Mouse (Mus musculus) stomach, embryonic 15.5 days (tissue): ENCODE results near the gene Cdc14b. TPM values are rescaled to one million over a fixed set of nuclear protein-coding genes. Genes with fewer than 3 reads are reported as not detected.
A peak's percentile ranks its signal among the peaks of the same experiment; 100 is the strongest.

ENCODE experiments used
- ATAC-seq: fragments of 200-750 bp; cut with Nextera tagmentation; 2 replicates; pipeline ENCODE4 v1.8.0; 2017; ENCODE audit warnings: low read depth, moderate number of reproducible peaks, moderate TSS enrichment; ENCODE audit not compliant: insufficient read depth, low FRiP score
- H3K27ac ChIP-seq: fragments of 300-500 bp; sonication (generic); 2 replicates; pipeline ENCODE4 v1.5.1; 2015; ENCODE audit warnings: mild to moderate bottlenecking, inconsistent platforms
- H3K27me3 ChIP-seq: fragments of 300-500 bp; sonication (generic); replicated peaks from 2 replicates; pipeline ENCODE4 v1.6.1; 2015; ENCODE audit warnings: inconsistent platforms
- H3K36me3 ChIP-seq: fragments of 300-500 bp; sonication (generic); 2 replicates; pipeline ENCODE4 v1.6.1; 2015; ENCODE audit warnings: inconsistent platforms
- H3K4me1 ChIP-seq: fragments of 300-500 bp; sonication (generic); 2 replicates; pipeline ENCODE4 v1.6.1; 2015; ENCODE audit warnings: inconsistent platforms
- H3K4me2 ChIP-seq: fragments of 300-500 bp; sonication (generic); 2 replicates; pipeline ENCODE4 v1.6.1; 2015; ENCODE audit warnings: mild to moderate bottlenecking, inconsistent platforms
- H3K4me3 ChIP-seq: fragments of 300-500 bp; sonication (generic); replicated peaks from 2 replicates; pipeline ENCODE4 v1.5.1; 2015; ENCODE audit warnings: inconsistent platforms
- H3K9ac ChIP-seq: fragments of 300-500 bp; sonication (generic); 2 replicates; pipeline ENCODE4 v1.6.1; 2015; ENCODE audit warnings: inconsistent platforms
- H3K9me3 ChIP-seq: fragments of 300-500 bp; sonication (generic); 2 replicates; pipeline ENCODE4 v1.6.1; 2016; ENCODE audit warnings: inconsistent platforms
- WGBS: fragments of 180-500 bp; shearing (Covaris S2); methylation state at CpG from one replicate; pipeline ENCODE4 v1.1.7; 2015; 5-methylcytosine and 5-hydroxymethylcytosine counted together
- polyA plus RNA-seq: library from polyadenylated mRNA; unstranded; fragments of >200 nt; fragmentation: Nextera tagmentation; extraction: Ambion mirVana; gene quantifications from 2 replicates; pipeline ENCODE4 v1.2.1, GENCODE M21; 2015

Gene Cdc14b
- polyA plus RNA-seq, 1 experiment from 2014 or later = 24.5 TPM

DNA sequence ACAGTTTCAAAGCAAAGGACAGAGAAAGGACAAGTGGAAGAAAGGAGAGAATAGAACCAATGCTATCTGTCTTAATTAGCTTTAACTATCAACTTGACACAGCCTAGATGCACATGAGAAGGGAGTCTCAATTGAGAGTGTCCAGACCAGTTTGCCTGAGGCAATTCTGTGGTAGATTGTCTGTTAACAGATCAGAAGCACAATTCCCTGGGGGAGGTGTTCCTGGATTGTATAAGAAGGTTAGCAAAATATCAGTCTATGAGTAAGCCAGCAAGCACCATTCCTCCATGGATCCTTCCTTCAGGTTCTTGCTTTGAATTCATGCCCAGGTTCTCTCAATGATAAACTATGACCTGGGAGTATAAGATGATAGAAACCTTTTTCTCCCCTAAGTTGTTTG is 118.1 kb downstream of the Cdc14b start:
- H3K4me1 ChIP-seq = peaks cover 3% of the 10 kb centered on the region; the same call in 1 of the 2 replicates
- no peak overlapping the region for H3K4me3 ChIP-seq
- no peak overlapping the region for H3K9ac ChIP-seq
- H3K36me3 ChIP-seq = no peaks in the 10 kb centered on the region
- no peak overlapping the region for H3K4me2 ChIP-seq
- no peaks in the 10 kb centered on the region for H3K9me3 ChIP-seq
- H3K27ac ChIP-seq = no peak overlapping the region
- no peaks in the 10 kb centered on the region for H3K27me3 ChIP-seq
- ATAC-seq = no peak

DNA sequence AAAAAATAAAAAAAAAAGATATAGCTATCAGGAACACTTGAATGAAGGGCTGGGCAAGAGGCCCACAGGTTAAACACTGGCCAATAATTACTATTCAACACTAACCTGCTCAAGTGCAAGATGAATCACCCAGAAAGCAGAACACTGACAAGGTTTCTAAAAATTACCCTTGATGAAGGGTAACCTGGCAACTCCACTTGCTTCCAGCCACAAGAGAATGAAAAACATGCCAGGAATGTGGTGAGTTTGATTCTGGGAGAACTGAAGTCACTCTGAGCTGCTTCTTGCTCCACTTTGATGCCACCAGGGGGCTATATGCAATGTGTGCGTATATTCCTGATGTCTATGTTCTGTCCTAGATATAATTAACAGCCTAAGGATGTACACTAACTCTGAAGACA is 119.9 kb downstream of the Cdc14b start:
- Histone ChIP-seq H3K4me1 (peaks cover 5% of the 10 kb centered on the region; the same call in 1 of the 2 replicates), H3K36me3 (no peaks in the 10 kb centered on the region), H3K4me3 (no peak overlapping the region), H3K9ac (no peak overlapping the region), H3K9me3 (no peaks in the 10 kb centered on the region), H3K27ac (no peak overlapping the region), H3K27me3 (no peaks in the 10 kb centered on the region), H3K4me2 (no peak overlapping the region)
- WGBS = 25% methylated on average over 1 of the region's 1 CpGs
- no peak for ATAC-seq

DNA sequence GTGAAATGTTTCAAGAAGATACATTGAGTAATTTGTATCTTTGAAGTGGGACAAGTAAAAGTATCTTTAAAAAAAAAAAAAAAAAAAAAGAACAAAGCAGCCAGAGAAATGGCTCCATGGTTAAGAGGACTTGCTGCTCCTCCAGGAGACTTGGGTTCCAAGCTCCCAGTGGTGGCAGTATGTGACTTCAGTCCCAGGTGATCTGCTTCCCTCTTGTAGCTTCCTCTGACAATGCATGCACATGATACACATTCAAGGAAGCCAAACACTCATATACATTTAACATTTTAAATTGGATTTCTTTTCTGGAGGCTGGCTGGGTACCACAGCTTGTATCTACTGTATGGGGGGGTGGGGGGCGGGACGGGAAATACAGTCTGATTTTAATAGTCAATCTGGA is 120.4 kb downstream of the Cdc14b start:
- Histone ChIP-seq H3K4me2 (no peak overlapping the region), H3K9me3 (no peaks in the 10 kb centered on the region), H3K27ac (no peak overlapping the region), H3K9ac (no peak overlapping the region), H3K4me1 (peaks cover 9% of the 10 kb centered on the region), H3K36me3 (no peaks in the 10 kb centered on the region), H3K4me3 (no peak overlapping the region), H3K27me3 (no peaks in the 10 kb centered on the region)
- WGBS = 47% methylated on average over 2 of the region's 2 CpGs
- no peak for ATAC-seq

DNA sequence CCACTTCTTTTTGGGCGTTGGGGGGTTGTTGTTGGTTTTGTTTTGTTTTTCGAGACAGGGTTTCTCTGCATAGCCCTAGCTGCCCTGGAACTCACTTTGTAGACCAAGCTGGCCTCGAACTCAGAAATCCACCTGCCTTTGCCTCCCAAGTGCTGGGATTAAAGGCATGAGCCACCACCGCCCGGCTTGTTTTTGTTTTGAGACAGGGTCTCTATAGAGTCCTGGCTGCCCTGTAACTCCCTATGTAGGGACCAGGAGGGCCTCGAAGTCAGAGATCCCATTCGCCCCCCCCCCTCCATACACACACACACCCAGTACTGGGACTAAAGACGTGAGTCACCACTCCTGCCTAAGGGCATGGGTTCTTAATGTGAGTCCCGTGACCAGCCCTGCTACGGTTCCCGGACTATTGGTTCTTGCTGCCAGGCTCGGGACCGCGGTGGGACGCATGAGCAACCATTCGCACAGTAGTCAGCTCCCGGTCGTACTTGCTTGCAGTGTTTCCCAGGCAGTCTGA is 121.3 kb downstream of the Cdc14b start:
- Histone ChIP-seq H3K4me1 (peaks cover 9% of the 10 kb centered on the region), H3K27ac (peak overlapping the region; percentile 63), H3K27me3 (no peaks in the 10 kb centered on the region), H3K9ac (peak overlapping the region; percentile 20; the same call in 1 of the 2 replicates), H3K4me2 (peak overlapping the region; percentile 85), H3K36me3 (no peaks in the 10 kb centered on the region), H3K4me3 (peak overlapping the region; percentile 96), H3K9me3 (no peaks in the 10 kb centered on the region)
- ATAC-seq = peak; percentile 34
- 1% methylated on average over 18 of the region's 18 CpGs for whole genome bisulfite sequencing

DNA sequence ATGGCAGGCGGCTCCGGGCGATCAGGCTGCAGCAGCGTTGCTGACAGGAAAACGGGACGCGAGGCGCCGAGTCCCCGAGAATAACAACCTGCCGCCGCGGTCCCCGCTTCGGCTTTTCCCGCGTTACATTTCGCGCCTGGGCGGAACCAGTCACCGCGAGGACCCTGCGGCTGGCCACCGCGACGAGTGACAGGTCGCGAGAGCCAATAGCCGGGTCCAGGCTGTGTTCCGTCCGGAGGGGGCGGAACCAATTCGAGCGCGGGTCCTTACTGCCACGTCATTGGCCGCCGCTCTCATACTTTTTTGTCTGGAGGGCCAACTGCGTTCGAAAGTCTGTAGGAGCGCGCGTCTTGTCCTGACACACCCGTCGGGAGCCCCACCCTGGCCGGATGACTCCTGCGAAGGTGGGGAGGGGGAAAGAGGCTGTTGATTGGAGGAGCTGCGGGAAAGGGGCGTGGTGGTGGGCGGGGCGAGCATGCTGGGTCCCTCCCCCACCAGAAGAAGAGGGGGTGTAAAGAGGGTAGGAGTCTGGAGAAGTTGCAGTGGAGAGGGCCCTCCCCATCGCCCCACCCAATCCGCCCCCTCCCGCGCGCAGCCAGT is 121.9 kb downstream of the Cdc14b start, which contains the start of gene Zfp367:
TSS of gene Zfp367 (minus strand) at position 120 of the 600 bp plus-strand sequence.
- peak within 1 kb of the TSS; percentile 96 for H3K4me3 ChIP-seq
- H3K9ac ChIP-seq = peak within 1 kb of the TSS; percentile 80
- peaks cover 9% of the 10 kb centered on the region for H3K4me1 ChIP-seq
- WGBS = under 1% methylated on average over 54 of the region's 56 CpGs
- no peaks in the 10 kb centered on the region for H3K9me3 ChIP-seq
- H3K27me3 ChIP-seq = no peaks in the 10 kb centered on the region
- peak within 1 kb of the TSS; percentile 91 for H3K27ac ChIP-seq
- peak; percentile 96 for ATAC-seq
- peak within 1 kb of the TSS; percentile 85 for H3K4me2 ChIP-seq
- no peaks in the 10 kb centered on the region for H3K36me3 ChIP-seq

DNA sequence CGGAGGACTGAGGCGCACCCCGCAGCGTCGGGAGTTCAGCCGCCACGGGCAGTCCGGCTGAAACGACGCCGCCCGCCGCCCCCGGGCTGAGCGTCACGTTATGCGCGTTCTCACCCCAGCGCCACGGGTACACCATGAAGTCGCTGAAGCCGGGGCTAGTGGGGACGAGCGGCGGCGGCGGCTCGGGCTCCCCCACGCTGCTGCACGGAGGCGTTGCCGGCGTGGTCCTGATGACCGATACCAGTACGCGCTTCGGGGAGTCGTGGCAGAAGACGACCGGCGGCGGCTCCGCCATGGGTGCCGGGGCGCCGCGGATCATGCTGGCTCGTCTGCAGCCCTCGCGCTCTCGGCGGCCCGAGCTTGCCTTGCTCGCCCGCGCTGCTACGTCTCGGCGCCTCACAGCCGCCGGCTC is 122.4 kb downstream of the Cdc14b start:
- Histone ChIP-seq H3K4me2 (peak overlapping the region; percentile 85), H3K27me3 (no peaks in the 10 kb centered on the region), H3K9ac (peak overlapping the region; percentile 80), H3K27ac (peak overlapping the region; percentile 91), H3K4me3 (peak overlapping the region; percentile 96), H3K9me3 (no peaks in the 10 kb centered on the region), H3K36me3 (no peaks in the 10 kb centered on the region), H3K4me1 (peaks cover 9% of the 10 kb centered on the region)
- ATAC-seq = no peak
- under 1% methylated on average over 52 of the region's 61 CpGs for WGBS

DNA sequence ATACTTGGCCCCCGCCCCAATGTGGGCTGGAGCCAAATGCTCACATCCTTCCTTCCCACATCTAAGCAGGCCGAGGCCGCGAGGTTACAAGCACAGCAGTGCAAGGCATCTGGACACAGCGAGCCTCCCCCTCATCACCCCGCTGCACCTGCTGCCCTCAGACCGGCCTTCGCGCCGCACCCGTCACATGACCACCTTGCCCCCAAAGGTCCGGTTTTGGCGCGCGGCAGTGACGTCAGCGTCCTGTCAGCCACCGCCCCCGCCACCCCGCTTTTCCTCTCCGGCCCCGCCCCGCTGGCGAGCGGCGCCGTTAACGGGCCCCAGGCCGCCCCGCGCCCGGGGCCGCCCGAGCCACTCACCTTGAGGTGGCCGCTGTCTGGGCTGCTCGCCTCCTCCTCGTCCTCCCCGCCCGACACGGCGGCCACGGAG is 122.8 kb downstream of the Cdc14b start:
- H3K4me2 ChIP-seq = peak overlapping the region; percentile 85
- H3K27ac ChIP-seq = peak overlapping the region; percentile 91
- H3K27me3 ChIP-seq = no peaks in the 10 kb centered on the region
- H3K4me1 ChIP-seq = peaks cover 9% of the 10 kb centered on the region
- WGBS = 0% methylated on average over 38 of the region's 42 CpGs
- peak overlapping the region; percentile 80 for H3K9ac ChIP-seq
- H3K4me3 ChIP-seq = peak overlapping the region; percentile 96
- H3K9me3 ChIP-seq = no peaks in the 10 kb centered on the region
- H3K36me3 ChIP-seq = no peaks in the 10 kb centered on the region
- peak; percentile 11; the same call in 1 of the 2 replicates for ATAC-seq

DNA sequence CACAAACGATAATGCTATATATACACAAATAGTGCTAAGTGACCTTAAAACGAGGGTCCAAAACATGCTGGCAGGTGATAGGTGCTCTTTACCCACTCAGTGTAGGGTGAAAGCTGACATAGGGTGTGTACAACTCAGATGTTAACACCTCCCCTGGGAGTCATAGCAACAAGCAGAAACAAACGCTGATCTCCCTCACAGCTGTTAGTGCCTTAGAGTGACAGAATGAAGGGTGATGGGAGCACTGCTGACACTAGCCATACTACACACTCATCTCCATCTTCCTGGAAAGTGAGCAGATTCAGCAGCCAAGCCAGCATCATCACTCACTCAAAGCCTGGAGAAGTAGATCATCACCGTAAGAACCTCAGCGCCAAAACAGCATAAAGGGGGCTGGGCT is 125.0 kb downstream of the Cdc14b start:
- Histone ChIP-seq H3K27me3 (no peaks in the 10 kb centered on the region), H3K4me1 (peaks cover 9% of the 10 kb centered on the region), H3K4me3 (no peak overlapping the region), H3K27ac (no peak overlapping the region), H3K4me2 (0 out of 2 replicates have a peak overlapping the region, but pooled peaks have one; percentile 1), H3K9ac (no peak overlapping the region), H3K36me3 (no peaks in the 10 kb centered on the region), H3K9me3 (no peaks in the 10 kb centered on the region)
- 61% methylated on average over 5 of the region's 5 CpGs for WGBS
- ATAC-seq = no peak

Other genes with a start within 250 kb of the Cdc14b start
- not detected in 2 replicates for gene Hsd17b3, start 186.1 kb downstream of the Cdc14b start, polyA plus RNA-seq
- 4.6 and 5.4 TPM in 2 replicates for gene Slc35d2, start 145.9 kb downstream of the Cdc14b start, polyA plus RNA-seq
- gene Zfp367, start 122.1 kb downstream of the Cdc14b start, polyA plus RNA-seq = 22.7 and 23.9 TPM in 2 replicates
- gene Habp4, start 113.5 kb downstream of the Cdc14b start, polyA plus RNA-seq = 19.5 and 22.8 TPM in 2 replicates
- 63.7 and 63.9 TPM in 2 replicates for gene Aaed1, start 37.4 kb upstream of the Cdc14b start, polyA plus RNA-seq
- gene Ctsl, start 95.6 kb upstream of the Cdc14b start, polyA plus RNA-seq = 221 and 248 TPM in 2 replicates
- gene Cdk20, start 157.0 kb upstream of the Cdc14b start, polyA plus RNA-seq = 9.0 and 10.2 TPM in 2 replicates
- not detected in 2 replicates for gene Fam240b, start 222.5 kb upstream of the Cdc14b start, polyA plus RNA-seq